Mouse (Mus musculus): ENCODE measurements at regions not wholly inside any gene's neighbourhood (a gene's known extent, or its start where the extent isn't known, plus 50 kb on each side); places are given as distances from the start of the nearest gene placed in this dataset.

DNA sequence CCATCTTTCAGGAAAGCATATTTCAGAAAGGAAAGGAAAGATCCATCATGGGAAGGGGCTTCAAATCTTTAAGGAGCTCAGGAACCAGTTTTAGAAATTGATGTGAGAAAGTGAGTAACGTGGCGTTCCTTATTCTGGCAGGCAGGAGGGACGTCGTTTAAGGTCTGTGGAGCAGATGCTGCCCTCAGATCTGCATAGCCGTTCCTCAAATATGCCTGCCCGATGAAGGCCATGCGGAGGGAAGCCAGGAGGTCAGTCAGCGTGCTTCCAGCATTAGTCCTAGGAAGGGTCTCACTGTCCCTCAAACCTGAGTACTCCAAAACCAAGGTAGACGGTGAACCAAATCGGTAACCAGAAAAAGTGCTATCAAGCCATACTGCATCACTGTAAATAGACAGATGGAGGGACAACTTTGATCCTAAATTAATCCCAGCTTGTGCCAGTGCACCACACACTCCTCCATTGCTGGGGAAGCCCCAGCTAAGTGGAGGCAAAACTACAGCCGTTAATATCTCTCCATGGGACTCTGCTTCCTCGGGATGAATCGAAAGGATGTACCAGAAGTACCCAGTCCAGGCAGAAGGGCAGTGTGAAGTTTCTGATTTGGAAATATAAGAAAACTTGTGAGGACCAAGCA is 428.9 kb downstream of the Efnb2 start:
- no peak for DNase-seq (ENCODE audit: low spot score)
- H3K9me3 ChIP-seq (ENCODE audit: control insufficient read depth, low read length): no peaks in the 10 kb centered on the region
- no peak overlapping the region for H3K27ac ChIP-seq (replicated peaks; ENCODE audit: low read depth, low read length)
- no peak for ATAC-seq (ENCODE audit: low FRiP score, low read depth)
- WGBS: 39% methylated on average over 13 of the region's 13 CpGs
- no peak overlapping the region for H3K4me2 ChIP-seq (replicated peaks; ENCODE audit: low read depth, low read length, severe bottlenecking)
- no peak for TF ChIP-seq POLR2A (IDR thresholded peaks at IDR 0.05; ENCODE audit: borderline replicate concordance, extremely low read depth, insufficient read depth, insufficient read length)
- H3K4me1 ChIP-seq (ENCODE audit: control insufficient read depth, insufficient read depth, low read length): no peaks in the 10 kb centered on the region
- H3K36me3 ChIP-seq (ENCODE audit: control insufficient read depth, insufficient read depth, low read length): no peaks in the 10 kb centered on the region
- H3K4me3 ChIP-seq (replicated peaks; ENCODE audit: low read length): no peak overlapping the region
- H3K27me3 ChIP-seq (ENCODE audit: control insufficient read depth, insufficient read depth, low read length): no peaks in the 10 kb centered on the region
- no peak overlapping the region for H3K9ac ChIP-seq (ENCODE audit: low read depth, low read length, severe bottlenecking)

- TF ChIP-seq POLR2A (IDR thresholded peaks at IDR 0.05; ENCODE audit: borderline replicate concordance, extremely low read depth, insufficient read depth, insufficient read length): no peak
- no peak for ATAC-seq (ENCODE audit: low FRiP score, low read depth)
Measured at GRCm38 (mm10) chr8:8231308-8231985, 429.6 kb downstream of the Efnb2 start.

GRCm38 (mm10) chr8:8225994-8226393 is 435.0 kb downstream of the Efnb2 start:
- Histone ChIP-seq H3K27ac (replicated peaks; ENCODE audit: low read depth, low read length) (no peak overlapping the region), H3K4me2 (replicated peaks; ENCODE audit: low read depth, low read length, severe bottlenecking) (no peak overlapping the region), H3K4me1 (ENCODE audit: control insufficient read depth, insufficient read depth, low read length) (no peaks in the 10 kb centered on the region), H3K9me3 (ENCODE audit: control insufficient read depth, low read length) (no peaks in the 10 kb centered on the region), H3K36me3 (ENCODE audit: control insufficient read depth, insufficient read depth, low read length) (no peaks in the 10 kb centered on the region), H3K27me3 (ENCODE audit: control insufficient read depth, insufficient read depth, low read length) (no peaks in the 10 kb centered on the region), H3K4me3 (replicated peaks; ENCODE audit: low read length) (no peak overlapping the region), H3K9ac (ENCODE audit: low read depth, low read length, severe bottlenecking) (no peak overlapping the region)
- no peak for TF ChIP-seq POLR2A (IDR thresholded peaks at IDR 0.05; ENCODE audit: borderline replicate concordance, extremely low read depth, insufficient read depth, insufficient read length)
- ATAC-seq (ENCODE audit: low FRiP score, low read depth) (no peak), DNase-seq (ENCODE audit: low spot score) (no peak)
- WGBS: 84% methylated on average over 2 of the region's 2 CpGs

More at GRCm38 (mm10) chr8:8231308-8231985, 429.6 kb downstream of the Efnb2 start:
- DNase-seq (ENCODE audit: low spot score): no peak
- Histone ChIP-seq H3K4me3 (replicated peaks; ENCODE audit: low read length) (no peak overlapping the region), H3K27ac (replicated peaks; ENCODE audit: low read depth, low read length) (no peak overlapping the region), H3K27me3 (ENCODE audit: control insufficient read depth, insufficient read depth, low read length) (no peaks in the 10 kb centered on the region), H3K9ac (ENCODE audit: low read depth, low read length, severe bottlenecking) (no peak overlapping the region), H3K9me3 (ENCODE audit: control insufficient read depth, low read length) (no peaks in the 10 kb centered on the region), H3K36me3 (ENCODE audit: control insufficient read depth, insufficient read depth, low read length) (no peaks in the 10 kb centered on the region), H3K4me1 (ENCODE audit: control insufficient read depth, insufficient read depth, low read length) (no peaks in the 10 kb centered on the region), H3K4me2 (replicated peaks; ENCODE audit: low read depth, low read length, severe bottlenecking) (no peak overlapping the region)
- WGBS: 74% methylated on average over 6 of the region's 6 CpGs

DNA sequence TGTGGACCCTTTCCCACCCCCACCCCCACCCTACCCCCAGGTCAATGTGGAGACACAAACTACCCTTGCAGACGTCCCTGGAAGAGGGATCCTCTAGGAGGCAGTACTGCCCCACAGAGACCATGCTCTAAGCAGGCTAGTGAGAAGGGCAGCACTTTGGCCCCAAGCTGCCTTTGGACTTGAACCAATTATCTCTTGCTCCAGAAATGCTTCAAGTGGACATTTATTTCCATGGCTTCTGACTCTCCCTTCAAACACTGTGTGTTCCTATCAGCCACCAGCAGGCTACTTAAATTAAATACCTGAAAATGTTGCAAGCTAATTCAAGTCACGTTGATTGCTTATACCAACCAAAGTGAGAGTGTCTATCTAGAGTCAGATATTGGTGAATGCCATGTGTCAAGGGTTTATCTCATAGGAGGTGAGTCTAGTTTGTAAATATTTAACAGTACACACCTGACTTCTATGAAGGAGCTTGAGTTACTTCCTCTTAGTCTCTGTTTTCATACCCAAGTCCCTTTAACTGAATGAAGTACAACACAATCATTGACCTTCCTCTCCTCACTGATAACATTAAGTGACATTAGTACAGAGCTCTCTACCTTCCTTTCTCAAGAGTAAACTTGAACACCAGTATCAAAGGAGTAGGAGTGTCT is 435.7 kb downstream of the Efnb2 start:
- no peak for ATAC-seq (ENCODE audit: low FRiP score, low read depth)
- Histone ChIP-seq H3K27ac (replicated peaks; ENCODE audit: low read depth, low read length) (no peak overlapping the region), H3K4me3 (replicated peaks; ENCODE audit: low read length) (no peak overlapping the region), H3K4me1 (ENCODE audit: control insufficient read depth, insufficient read depth, low read length) (no peaks in the 10 kb centered on the region), H3K27me3 (ENCODE audit: control insufficient read depth, insufficient read depth, low read length) (no peaks in the 10 kb centered on the region), H3K36me3 (ENCODE audit: control insufficient read depth, insufficient read depth, low read length) (no peaks in the 10 kb centered on the region), H3K9ac (ENCODE audit: low read depth, low read length, severe bottlenecking) (no peak overlapping the region), H3K9me3 (ENCODE audit: control insufficient read depth, low read length) (no peaks in the 10 kb centered on the region), H3K4me2 (replicated peaks; ENCODE audit: low read depth, low read length, severe bottlenecking) (no peak overlapping the region)
- no peak for DNase-seq (ENCODE audit: low spot score)
- TF ChIP-seq POLR2A (IDR thresholded peaks at IDR 0.05; ENCODE audit: borderline replicate concordance, extremely low read depth, insufficient read depth, insufficient read length): no peak
- 64% methylated on average over 2 of the region's 2 CpGs for WGBS

DNA sequence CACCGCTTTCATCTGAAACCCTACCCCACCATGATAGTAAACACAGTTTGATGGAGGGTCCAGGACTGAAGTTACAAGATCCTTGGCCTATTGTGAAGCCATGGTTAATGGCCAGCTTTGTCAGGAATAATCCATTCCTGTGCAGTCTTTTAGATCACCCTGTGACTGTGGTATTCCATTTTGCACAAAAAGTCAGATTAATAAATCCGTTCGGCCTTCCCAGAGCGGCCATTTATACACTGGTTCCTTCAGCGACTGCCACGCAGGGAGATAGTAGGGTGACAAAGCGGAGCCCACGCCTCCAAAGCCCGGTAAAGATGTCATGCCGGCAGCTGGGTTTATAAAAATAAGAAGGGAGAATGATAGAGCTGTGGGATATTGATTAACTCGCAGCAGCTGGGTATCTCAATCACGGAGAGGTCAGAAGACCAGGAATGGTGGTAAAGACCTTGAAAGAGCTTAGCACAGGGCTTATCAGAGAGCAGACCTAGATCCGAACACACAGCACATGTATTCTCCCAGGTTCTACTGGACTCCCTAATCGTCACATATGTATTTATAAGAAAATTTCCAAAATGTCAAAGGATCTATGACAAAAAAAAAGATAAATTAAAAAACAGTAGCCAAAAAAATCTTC is 440.5 kb downstream of the Efnb2 start:
- WGBS: 81% methylated on average over 14 of the region's 14 CpGs
- no peak overlapping the region for H3K4me2 ChIP-seq (replicated peaks; ENCODE audit: low read depth, low read length, severe bottlenecking)
- no peak overlapping the region for H3K9ac ChIP-seq (ENCODE audit: low read depth, low read length, severe bottlenecking)
- no peak overlapping the region for H3K4me3 ChIP-seq (replicated peaks; ENCODE audit: low read length)
- no peak for TF ChIP-seq POLR2A (IDR thresholded peaks at IDR 0.05; ENCODE audit: borderline replicate concordance, extremely low read depth, insufficient read depth, insufficient read length)
- no peaks in the 10 kb centered on the region for H3K4me1 ChIP-seq (ENCODE audit: control insufficient read depth, insufficient read depth, low read length)
- H3K9me3 ChIP-seq (ENCODE audit: control insufficient read depth, low read length): no peaks in the 10 kb centered on the region
- ATAC-seq (ENCODE audit: low FRiP score, low read depth): no peak
- no peak for DNase-seq (ENCODE audit: low spot score)
- H3K27ac ChIP-seq (replicated peaks; ENCODE audit: low read depth, low read length): no peak overlapping the region
- no peaks in the 10 kb centered on the region for H3K36me3 ChIP-seq (ENCODE audit: control insufficient read depth, insufficient read depth, low read length)
- H3K27me3 ChIP-seq (ENCODE audit: control insufficient read depth, insufficient read depth, low read length): no peaks in the 10 kb centered on the region

Measured in limb, embryonic 14.5 days (tissue).